ENCODE assay signal across 9 mouse cellular contexts in the genomic region with DNA sequence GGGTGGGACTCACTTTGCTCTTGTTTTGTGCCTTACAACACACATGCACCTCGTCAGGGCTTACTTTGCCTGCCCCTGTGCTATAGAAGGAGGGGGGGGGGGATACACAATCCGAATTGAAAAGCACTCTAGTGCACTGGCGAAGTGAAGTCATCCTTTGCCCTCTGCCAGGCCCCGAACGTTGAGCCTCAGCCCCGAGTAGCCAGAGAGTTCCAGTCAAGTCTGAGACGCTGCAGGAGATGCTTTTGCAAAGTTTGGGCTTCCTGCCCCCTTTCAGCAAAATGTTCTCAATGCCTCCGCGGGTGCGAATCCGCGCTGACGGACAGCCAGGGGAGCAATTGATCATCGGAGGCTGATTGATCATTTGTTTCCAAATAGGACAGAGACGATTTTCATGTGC. TPM values are rescaled to one million over a fixed set of nuclear protein-coding genes. Genes with fewer than 3 reads are reported as not detected.
A peak's percentile ranks its signal among the peaks of the same experiment; 100 is the strongest.
DNase-seq lines count a peak whose midpoint lies in the region; ATAC-seq and TF ChIP-seq lines count a peak whose summit lies in the region.
"Had no signal": no experiment of that assay in that cellular context is flagged by ENCODE, and none has a peak within 500 bp of the region (broad histone marks: within the 10 kb centered on the region; RNA-seq: fewer than 3 reads in every experiment).

No protein-coding gene starts in this region.

- H3K4me1 ChIP-seq in heart, embryonic 10.5 days = peaks cover 36% of the 10 kb centered on the region
- no peaks in the 10 kb centered on the region; a peak in 1 of 4 replicates for H3K4me1 ChIP-seq in ES-E14 (ENCODE audit: control insufficient read depth in 2 of 2, insufficient read depth in 2 of 2, low read length in 2 of 2, poor library complexity in 1 of 2)
- peaks cover 37% of the 10 kb centered on the region for H3K4me1 ChIP-seq in embryonic facial prominence, embryonic 13.5 days
- H3K4me1 ChIP-seq in intestine, embryonic 15.5 days (replicated peaks) = peaks cover 30% of the 10 kb centered on the region
- H3K4me1 ChIP-seq in neural tube, embryonic 14.5 days (ENCODE audit: control insufficient read depth, insufficient read depth, low read length) = peaks cover 27% of the 10 kb centered on the region

- no peak overlapping the region for H3K9ac ChIP-seq in ES-E14 (ENCODE audit: insufficient read depth, low read depth, low read length, poor library complexity, severe bottlenecking)
- H3K9ac ChIP-seq in embryonic facial prominence, embryonic 13.5 days = peak overlapping the region; percentile 69
- peak overlapping the region; percentile 41 for H3K9ac ChIP-seq in intestine, embryonic 15.5 days
- peak overlapping the region; percentile 80 for H3K9ac ChIP-seq in neural tube, embryonic 14.5 days (replicated peaks; ENCODE audit: low read depth, low read length)

- no peaks in the 10 kb centered on the region for H3K9me3 ChIP-seq in heart, embryonic 10.5 days
- no peaks in the 10 kb centered on the region for H3K9me3 ChIP-seq in ES-E14 (ENCODE audit: control insufficient read depth, insufficient read depth, low read depth, low read length)
- no peaks in the 10 kb centered on the region for H3K9me3 ChIP-seq in embryonic facial prominence, embryonic 13.5 days
- H3K9me3 ChIP-seq in intestine, embryonic 15.5 days = no peaks in the 10 kb centered on the region
- no peaks in the 10 kb centered on the region for H3K9me3 ChIP-seq in neural tube, embryonic 14.5 days (ENCODE audit: control insufficient read depth, low read length)

- DNase-seq in heart, embryonic 10.5 days (ENCODE audit: low spot score) = no peak
- DNase-seq in heart, adult 11 months = no peak
- no peak for DNase-seq in ES-E14 (ENCODE audit: low read depth, low spot score)
- DNase-seq in urinary bladder, postnatal 25 days (ENCODE audit: low spot score) = no peak
- no peak for DNase-seq in thymus, postnatal 14 days

- H3K4me2 ChIP-seq in embryonic facial prominence, embryonic 13.5 days = peak overlapping the region; percentile 93
- H3K4me2 ChIP-seq in intestine, embryonic 15.5 days (replicated peaks) = peak overlapping the region; percentile 98
- peak overlapping the region; percentile 96 for H3K4me2 ChIP-seq in neural tube, embryonic 14.5 days (ENCODE audit: low read depth, low read length)

- H3K27me3 ChIP-seq in heart, embryonic 10.5 days (ENCODE audit: insufficient read depth, poor library complexity, severe bottlenecking) = peaks cover 78% of the 10 kb centered on the region
- peaks cover 75% of the 10 kb centered on the region for H3K27me3 ChIP-seq in embryonic facial prominence, embryonic 13.5 days
- peaks cover 49% of the 10 kb centered on the region for H3K27me3 ChIP-seq in intestine, embryonic 15.5 days (replicated peaks)
- no peaks in the 10 kb centered on the region for H3K27me3 ChIP-seq in neural tube, embryonic 14.5 days (ENCODE audit: control insufficient read depth, insufficient read depth, low read length)

- WGBS in heart, embryonic 10.5 days = under 1% methylated on average over 15 of the region's 15 CpGs
- 0% methylated on average over 15 of the region's 15 CpGs for WGBS in embryonic facial prominence, embryonic 13.5 days
- under 1% methylated on average over 15 of the region's 15 CpGs for WGBS in intestine, embryonic 15.5 days
- under 1% methylated on average over 15 of the region's 15 CpGs for WGBS in neural tube, embryonic 14.5 days

- H3K36me3 ChIP-seq in heart, embryonic 10.5 days = no peaks in the 10 kb centered on the region
- no peaks in the 10 kb centered on the region for H3K36me3 ChIP-seq in ES-E14 (ENCODE audit: control insufficient read depth, insufficient read depth, low read length, poor library complexity, severe bottlenecking)
- no peaks in the 10 kb centered on the region for H3K36me3 ChIP-seq in embryonic facial prominence, embryonic 13.5 days
- no peaks in the 10 kb centered on the region for H3K36me3 ChIP-seq in intestine, embryonic 15.5 days
- H3K36me3 ChIP-seq in neural tube, embryonic 14.5 days (ENCODE audit: control insufficient read depth, insufficient read depth, low read length) = no peaks in the 10 kb centered on the region

- peak overlapping the region; percentile 47; the same call in 1 of the 2 replicates for H3K27ac ChIP-seq in heart, embryonic 10.5 days
- H3K27ac ChIP-seq in ES-E14 (ENCODE audit: insufficient read depth, low read depth, low read length, poor library complexity, severe bottlenecking) = no peak overlapping the region
- no peak overlapping the region for H3K27ac ChIP-seq in embryonic facial prominence, embryonic 13.5 days
- no peak overlapping the region for H3K27ac ChIP-seq in intestine, embryonic 15.5 days
- peak overlapping the region; percentile 89 for H3K27ac ChIP-seq in neural tube, embryonic 14.5 days (ENCODE audit: low read depth, low read length)

- peak overlapping the region; percentile 73 for H3K4me3 ChIP-seq in heart, embryonic 10.5 days
- peak overlapping the region; percentile 44 to 51; a peak in 3 of 4 replicates for H3K4me3 ChIP-seq in ES-E14 (ENCODE audit: insufficient read depth in 1 of 2, low read depth in 1 of 2, low read length in 2 of 2, poor library complexity in 1 of 2, severe bottlenecking in 1 of 2)
- H3K4me3 ChIP-seq in embryonic facial prominence, embryonic 13.5 days = peak overlapping the region; percentile 51
- H3K4me3 ChIP-seq in intestine, embryonic 15.5 days (replicated peaks) = peak overlapping the region; percentile 52
- peak overlapping the region; percentile 81 for H3K4me3 ChIP-seq in neural tube, embryonic 14.5 days (ENCODE audit: low read depth, low read length)

- no peak for ATAC-seq in embryonic facial prominence, embryonic 13.5 days (ENCODE audit: insufficient number of reproducible peaks, insufficient read depth, low FRiP score, low TSS enrichment, low read depth)
- no peak for ATAC-seq in intestine, embryonic 15.5 days
- no peak for ATAC-seq in neural tube, embryonic 14.5 days (ENCODE audit: low read depth)

- in situ Hi-C loops in ES-E14 (cut with MboI; ENCODE audit: low sequenced_read_pairs in 2 of 2, unreplicated experiment in 2 of 2) = no loop called here

TF ChIP-seq in ES-E14, 5 proteins besides CTCF, POLR2A, EP300 and RAD21:
- TF ChIP-seq HCFC1 (IDR thresholded peaks at IDR 0.05; ENCODE audit: borderline replicate concordance, insufficient read depth, low read length) (no peak), ZNF384 (IDR thresholded peaks at IDR 0.05; ENCODE audit: low read depth, low read length) (no peak), MAFK (IDR thresholded peaks at IDR 0.05; ENCODE audit: insufficient read depth, low read depth, low read length) (no peak), ZC3H11A (IDR thresholded peaks at IDR 0.05; ENCODE audit: borderline replicate concordance, low read depth, low read length) (no peak), CHD2 (IDR thresholded peaks at IDR 0.05; ENCODE audit: low read depth, low read length) (no peak)

RNA-seq across cellular contexts. Expression of gene Npas3, which starts 0.3 kb away (rescaled TPM):
- polyA plus RNA-seq in heart, embryonic 10.5 days (2016; fragmentation: Nextera tagmentation; extraction: Ambion mirVana) = 0.54 and 1.8 TPM in 2 replicates
- total RNA-seq in ES-E14 (2012; rRNA removed) = 0.16 and 1.2 TPM in 2 replicates
- polyA plus RNA-seq in embryonic facial prominence, embryonic 13.5 days (2015; fragmentation: Nextera tagmentation; extraction: Ambion mirVana) = 4.3 and 6.2 TPM in 2 replicates
- 2.0 and 2.6 TPM in 2 replicates for polyA plus RNA-seq in intestine, embryonic 15.5 days (2015; fragmentation: Nextera tagmentation; extraction: Ambion mirVana)
- polyA plus RNA-seq in neural tube, embryonic 14.5 days (2014; fragmentation: Nextera tagmentation; extraction: Ambion mirVana) = 25.9 and 29.1 TPM in 2 replicates
- total RNA-seq: hematopoietic stem cell, adult 5-6 weeks had no signal

Comparison
In these comparisons a context has a peak if more than half of its experiments do, and no peak if none do; other contexts are left out.
1. H3K27ac ChIP-seq: peak in heart, embryonic 10.5 days (single experiment) and neural tube, embryonic 14.5 days (single experiment); none in ES-E14 (single experiment), embryonic facial prominence, embryonic 13.5 days (single experiment) and intestine, embryonic 15.5 days (single experiment).
2. Peak in every context shown above with its lines, with median percentiles within 50 percentile points of each other: H3K4me3 ChIP-seq and H3K4me2 ChIP-seq.